Mouse (Mus musculus): ENCODE results near the gene Sesn1.
"Not testable (repeated sequence)": the region's sequence is repeated elsewhere in the genome, so short reads cannot be mapped to it uniquely, and the experiment has no call there.

The Sesn1 gene

GRCm38 (mm10) chr10:41907950-41908349 lies 98.2 kb downstream of the Sesn1 start:
- no peak for DNase-seq (ENCODE audit: inconsistent ontology term)

GRCm38 (mm10) chr10:41908899-41909298 lies 99.2 kb downstream of the Sesn1 start:
- DNase-seq (ENCODE audit: inconsistent ontology term): peak; percentile 85

- no peak for DNase-seq (ENCODE audit: inconsistent ontology term)
Observed at GRCm38 (mm10) chr10:41912290-41912994, 102.7 kb downstream of the Sesn1 start.

GRCm38 (mm10) chr10:41926726-41927125 lies 117.0 kb downstream of the Sesn1 start:
- peak; percentile 63 for DNase-seq (ENCODE audit: inconsistent ontology term)

- no peak for DNase-seq (ENCODE audit: inconsistent ontology term)
Observed at GRCm38 (mm10) chr10:41930966-41931365, 121.2 kb downstream of the Sesn1 start.

GRCm38 (mm10) chr10:41931962-41932361 lies 122.2 kb downstream of the Sesn1 start:
- peak; percentile 48 for DNase-seq (ENCODE audit: inconsistent ontology term)

- DNase-seq (ENCODE audit: inconsistent ontology term): no peak
Observed at GRCm38 (mm10) chr10:41932943-41933342, 123.2 kb downstream of the Sesn1 start.

- DNase-seq (ENCODE audit: inconsistent ontology term): no peak
Observed at GRCm38 (mm10) chr10:41933536-41933935, 123.8 kb downstream of the Sesn1 start.

GRCm38 (mm10) chr10:41934633-41935475 lies 125.1 kb downstream of the Sesn1 start:
- peak; percentile 99 for DNase-seq (ENCODE audit: inconsistent ontology term)

- DNase-seq (ENCODE audit: inconsistent ontology term): no peak
Observed at GRCm38 (mm10) chr10:41935476-41935829, 125.7 kb downstream of the Sesn1 start.

- peak; percentile 38 for DNase-seq (ENCODE audit: inconsistent ontology term)
Observed at GRCm38 (mm10) chr10:41936100-41936499, 126.4 kb downstream of the Sesn1 start.

GRCm38 (mm10) chr10:41937176-41937575 lies 127.4 kb downstream of the Sesn1 start:
- DNase-seq (ENCODE audit: inconsistent ontology term): no peak

GRCm38 (mm10) chr10:41939090-41939489 lies 129.4 kb downstream of the Sesn1 start:
- no peak for DNase-seq (ENCODE audit: inconsistent ontology term)

- DNase-seq (ENCODE audit: inconsistent ontology term): not testable (repeated sequence)
Observed at GRCm38 (mm10) chr10:41952354-41952753, 142.6 kb downstream of the Sesn1 start.

GRCm38 (mm10) chr10:41952850-41953527 lies 143.3 kb downstream of the Sesn1 start:
- DNase-seq (ENCODE audit: inconsistent ontology term): no peak

GRCm38 (mm10) chr10:41953528-41953864 lies 143.8 kb downstream of the Sesn1 start:
- no peak for DNase-seq (ENCODE audit: inconsistent ontology term)

GRCm38 (mm10) chr10:41957421-41958225 lies 147.9 kb downstream of the Sesn1 start:
- DNase-seq (ENCODE audit: inconsistent ontology term): no peak

Data from Muller cell, postnatal 12 days (primary cell).